Mouse (Mus musculus) layer of hippocampus, postnatal 10 days (tissue): Measurements from ENCODE around the gene Slc4a2. TPM values are rescaled to one million over a fixed set of nuclear protein-coding genes. Genes with fewer than 3 reads are reported as not detected.

Experiments used
- total RNA-seq, 2 experiments: library from RNA; stranded (reverse); gene quantifications; 2 replicates each; pipeline ENCODE4 v1.2.3; 2021

Slc4a2 gene
- total RNA-seq, 2 experiments from 2014 or later: 22.0 to 33.7 TPM

Other genes starting within 250 kb of the Slc4a2 start
- gene Kcnh2, start 72.2 kb upstream of the Slc4a2 start, total RNA-seq: 10 to 100 TPM; 15.0 to 18.6 TPM
- gene Nos3, start 59.0 kb upstream of the Slc4a2 start, total RNA-seq: 10 to 100 TPM; 10.1 to 11.8 TPM
- gene Atg9b, start 31.7 kb upstream of the Slc4a2 start, total RNA-seq: 1 to 10 TPM; 5.0 to 5.2 TPM
- gene Abcb8, start 30.2 kb upstream of the Slc4a2 start, total RNA-seq: 10 to 100 TPM; 40.0 to 53.1 TPM
- gene Asic3, start 10.4 kb upstream of the Slc4a2 start, total RNA-seq: not detected
- 100 to 1,000 TPM; 127 to 133 TPM for gene Cdk5, start 307 bp upstream of the Slc4a2 start, total RNA-seq
- gene Fastk, start 21.4 kb downstream of the Slc4a2 start, total RNA-seq: 100 to 1,000 TPM in 1 of 2 experiments, 10 to 100 TPM in 1; 87.4 to 111 TPM
- gene Tmub1, start 24.0 kb downstream of the Slc4a2 start, total RNA-seq: 10 to 100 TPM; 24.1 to 26.4 TPM
- 100 to 1,000 TPM; 511 to 516 TPM for gene Agap3, start 28.3 kb downstream of the Slc4a2 start, total RNA-seq
- gene Gbx1, start 103.4 kb downstream of the Slc4a2 start, total RNA-seq: not detected
- under 1 TPM; 0.38 to 0.41 TPM for gene Asb10, start 117.1 kb downstream of the Slc4a2 start, total RNA-seq
- not detected for gene 4931409K22Rik, start 133.0 kb downstream of the Slc4a2 start, total RNA-seq
- 10 to 100 TPM; 53.2 to 57.3 TPM for gene Abcf2, start 153.6 kb downstream of the Slc4a2 start, total RNA-seq
- 10 to 100 TPM; 54.6 to 64.1 TPM for gene Chpf2, start 162.9 kb downstream of the Slc4a2 start, total RNA-seq
- gene Smarcd3, start 200.6 kb downstream of the Slc4a2 start, total RNA-seq: 100 to 1,000 TPM; 136 to 148 TPM